Mouse (Mus musculus) ES-Bruce4 (cell line): ENCODE measurements around the gene Siah1b.

Source experiments
- CTCF ChIP-seq: IDR thresholded peaks from one replicate; pipeline ENCODE4 v1.8.1; 2011; ENCODE audit warnings: low read depth, low read length
- EP300 ChIP-seq: IDR thresholded peaks from 2 replicates; pipeline ENCODE4 v1.6.1; 2011; ENCODE audit warnings: low read depth, low read length; ENCODE audit not compliant: insufficient read depth
- POLR2A ChIP-seq: IDR thresholded peaks from one replicate; pipeline ENCODE4 v1.8.1; 2011; ENCODE audit warnings: low read length; ENCODE audit not compliant: insufficient read depth

GRCm38 (mm10) chrX:164046736-164047135 lies 29.6 kb downstream of the Siah1b start:
- no peak for TF ChIP-seq CTCF
- TF ChIP-seq POLR2A = no peak
- TF ChIP-seq EP300 = no peak
